Mouse (Mus musculus): Measurements from ENCODE around the gene A230072I06Rik.

DNA sequence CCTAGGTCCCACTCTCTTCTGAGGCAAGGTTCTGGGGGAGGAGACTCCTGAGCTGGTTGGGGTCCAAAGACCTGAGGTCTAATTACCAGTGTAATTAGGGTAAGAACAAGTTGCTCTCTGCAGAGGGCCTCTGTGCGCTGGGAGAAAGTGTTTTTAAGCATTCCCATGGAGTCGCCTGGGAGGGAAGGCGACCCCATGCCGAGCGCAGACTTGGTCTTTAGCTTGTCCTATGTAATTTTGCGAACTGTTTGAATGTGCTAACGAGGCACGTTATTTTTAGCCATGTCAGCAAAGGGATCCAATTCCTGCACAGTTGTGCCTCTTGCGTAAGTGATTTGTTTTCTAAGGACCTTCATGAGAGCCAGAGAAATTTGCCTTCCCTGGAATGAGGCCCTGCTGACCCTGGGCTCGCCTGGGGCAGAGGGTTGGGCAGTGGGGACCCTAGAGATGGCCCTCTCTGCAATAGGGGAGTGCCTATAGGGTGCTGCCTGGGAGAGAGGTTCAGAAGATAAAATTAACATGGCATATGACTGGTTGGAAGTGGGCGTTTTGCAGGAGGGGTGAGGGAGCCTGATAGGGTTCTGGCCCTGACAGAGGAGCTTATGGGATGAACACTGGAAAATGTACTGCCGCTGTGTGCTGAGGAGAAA lies at the start of gene A230072I06Rik:
- no peak for TF ChIP-seq POLR2A (IDR thresholded peaks at IDR 0.05; ENCODE audit: borderline replicate concordance, low read depth, low read length)
- no peak for TF ChIP-seq CTCF (IDR thresholded peaks at IDR 0.05; ENCODE audit: low read depth, low read length)

All from bone marrow macrophage, adult 2 months (primary cell).